Mouse (Mus musculus): ENCODE measurements around the gene Ube2l3. TPM values are rescaled to one million over a fixed set of nuclear protein-coding genes. Genes with fewer than 3 reads are reported as not detected.
"Not testable (repeated sequence)": the region's sequence is repeated elsewhere in the genome, so short reads cannot be mapped to it uniquely, and the experiment has no call there.

Gene Ube2l3
- 100 to 1,000 TPM; 116 to 120 TPM for total RNA-seq (2021)
- long read RNA-seq, experiment 1, transcript Ube2l3-201 (4 exons, 2,609 nt) = major isoform, 59 of 76 reads
- long read RNA-seq, experiment 1, partial matches to known transcripts = 9 of 76 reads
- long read RNA-seq, experiment 1, other reads (novel, unspliced or antisense) = 8 of 76 reads
- long read RNA-seq, experiment 2, transcript Ube2l3-201 (4 exons, 2,609 nt) = major isoform, 27 of 40 reads
- long read RNA-seq, experiment 2, partial matches to known transcripts = 8 of 40 reads
- long read RNA-seq, experiment 2, other reads (novel, unspliced or antisense) = 3 of 40 reads

- no peak for DNase-seq
Measured at GRCm38 (mm10) chr16:17202549-17202948, at the start of gene Ube2l3. Ube2l3 (minus strand) TSS chr16:17202649.

GRCm38 (mm10) chr16:17251539-17251938, 49.1 kb upstream of the Ube2l3 start:
- DNase-seq = peak; percentile 62 to 82

GRCm38 (mm10) chr16:17249135-17249534, 46.7 kb upstream of the Ube2l3 start:
- no peak for DNase-seq

GRCm38 (mm10) chr16:17247727-17248126, 45.3 kb upstream of the Ube2l3 start:
- peak; percentile 58 to 61 for DNase-seq

GRCm38 (mm10) chr16:17244996-17245395, 42.5 kb upstream of the Ube2l3 start:
- no peak for DNase-seq

- DNase-seq = no peak
Measured at GRCm38 (mm10) chr16:17243731-17244130, 41.3 kb upstream of the Ube2l3 start.

GRCm38 (mm10) chr16:17239409-17239808, 37.0 kb upstream of the Ube2l3 start:
- no peak for DNase-seq

- DNase-seq = peak; percentile 19 to 35
Measured at GRCm38 (mm10) chr16:17237634-17238033, 35.2 kb upstream of the Ube2l3 start.

GRCm38 (mm10) chr16:17234916-17235665, 32.6 kb upstream of the Ube2l3 start:
- DNase-seq = peak; percentile 52 to 57

GRCm38 (mm10) chr16:17234499-17234895, 32.0 kb upstream of the Ube2l3 start:
- DNase-seq = peak in 1 of 2 experiments; percentile 39

GRCm38 (mm10) chr16:17233702-17234498, 31.5 kb upstream of the Ube2l3 start:
- DNase-seq = peak; percentile 11 to 54

- DNase-seq = peak; percentile 96 to 98
Measured at GRCm38 (mm10) chr16:17232794-17233701, 30.6 kb upstream of the Ube2l3 start, which contains the start of gene Hic2. Hic2 (plus strand) TSS chr16:17233572.

GRCm38 (mm10) chr16:17231523-17231922, 29.1 kb upstream of the Ube2l3 start:
- not testable (repeated sequence) for DNase-seq

- DNase-seq = no peak
Measured at GRCm38 (mm10) chr16:17226496-17226895, 24.0 kb upstream of the Ube2l3 start.

GRCm38 (mm10) chr16:17225584-17225983, 23.1 kb upstream of the Ube2l3 start:
- no peak for DNase-seq

GRCm38 (mm10) chr16:17222197-17222596, 19.7 kb upstream of the Ube2l3 start:
- peak; percentile 91 to 99 for DNase-seq

- DNase-seq = no peak
Measured at GRCm38 (mm10) chr16:17220127-17220733, 17.8 kb upstream of the Ube2l3 start.

GRCm38 (mm10) chr16:17216934-17217633, 14.6 kb upstream of the Ube2l3 start:
- DNase-seq = no peak

GRCm38 (mm10) chr16:17209981-17210838, 7.8 kb upstream of the Ube2l3 start:
- DNase-seq = peak; percentile 90 to 92
